Mouse (Mus musculus) right cerebral cortex, adult 2 months (tissue): ENCODE measurements around the gene Bap1.

Experiments
- DNase-seq, 2 experiments: peaks; one replicate each; pipeline ENCODE4 v3.0.0; 2021 to 2022; ENCODE audit warnings: low spot score in 2 of 2

The Bap1 gene

GRCm38 (mm10) chr14:31233070-31233995 is 17.9 kb upstream of the Bap1 start:
- no peak for DNase-seq

- DNase-seq = peak; percentile 88 to 93
Observed at GRCm38 (mm10) chr14:31233996-31234591, 17.2 kb upstream of the Bap1 start.

GRCm38 (mm10) chr14:31237101-31237882 is 14.0 kb upstream of the Bap1 start:
- no peak for DNase-seq

GRCm38 (mm10) chr14:31240528-31240927 is 10.7 kb upstream of the Bap1 start:
- DNase-seq = no peak

- no peak for DNase-seq
Observed at GRCm38 (mm10) chr14:31244777-31245176, 6.5 kb upstream of the Bap1 start.

- no peak for DNase-seq
Observed at GRCm38 (mm10) chr14:31245946-31246345, 5.3 kb upstream of the Bap1 start.

- no peak for DNase-seq
Observed at GRCm38 (mm10) chr14:31248396-31248795, 2.9 kb upstream of the Bap1 start.

GRCm38 (mm10) chr14:31250222-31251083 is 797 bp upstream of the Bap1 start:
- peak in 1 of 2 experiments; percentile 31 for DNase-seq

GRCm38 (mm10) chr14:31251626-31252025 is 376 bp downstream of the Bap1 start:
- DNase-seq = no peak

GRCm38 (mm10) chr14:31252091-31252490 is 841 bp downstream of the Bap1 start:
- no peak for DNase-seq

GRCm38 (mm10) chr14:31258476-31259050 is 7.3 kb downstream of the Bap1 start:
- DNase-seq = no peak

- no peak for DNase-seq
Observed at GRCm38 (mm10) chr14:31260374-31260773, 9.1 kb downstream of the Bap1 start.

- DNase-seq = no peak
Observed at GRCm38 (mm10) chr14:31260932-31261331, 9.7 kb downstream of the Bap1 start.

- peak; percentile 40 to 47 for DNase-seq
Observed at GRCm38 (mm10) chr14:31267649-31268048, 16.4 kb downstream of the Bap1 start.

- peak; percentile 66 to 78 for DNase-seq
Observed at GRCm38 (mm10) chr14:31268301-31269001, 17.2 kb downstream of the Bap1 start.

GRCm38 (mm10) chr14:31269456-31270100 is 18.3 kb downstream of the Bap1 start:
- peak; percentile 40 to 53 for DNase-seq

GRCm38 (mm10) chr14:31271121-31271520 is 19.9 kb downstream of the Bap1 start:
- DNase-seq = no peak

GRCm38 (mm10) chr14:31272164-31272563 is 20.9 kb downstream of the Bap1 start:
- DNase-seq = peak; percentile 85 to 86

- DNase-seq = no peak
Observed at GRCm38 (mm10) chr14:31285728-31286127, 34.5 kb downstream of the Bap1 start.
